Mouse (Mus musculus) C2C12 (cell line): Measurements from ENCODE around the gene Ptprn2.

ENCODE experiments used
- CTCF ChIP-seq: IDR thresholded peaks from one replicate; pipeline ENCODE4 v1.5.1; 2011; ENCODE audit not compliant: control insufficient read depth, insufficient read depth, insufficient read length
- FOSL1 ChIP-seq: IDR thresholded peaks from one replicate; pipeline ENCODE4 v1.8.0; 2011; ENCODE audit warnings: mild to moderate bottlenecking, low read length; ENCODE audit not compliant: poor library complexity, insufficient read depth, severe bottlenecking
- MAX ChIP-seq: IDR thresholded peaks from one replicate; pipeline ENCODE4 v1.6.1; 2011; ENCODE audit warnings: mild to moderate bottlenecking, control low read depth
- MYOD1 ChIP-seq: IDR thresholded peaks from one replicate; pipeline ENCODE4 v1.6.1; 2011; ENCODE audit warnings: low read depth; ENCODE audit not compliant: control insufficient read depth, insufficient read length
- USF1 ChIP-seq: IDR thresholded peaks from one replicate; pipeline ENCODE4 v1.6.1; 2011; ENCODE audit warnings: low read depth, mild to moderate bottlenecking, control low read depth, moderate library complexity

- TF ChIP-seq CTCF: no peak
- TF ChIP-seq MAX: no peak
- no peak for TF ChIP-seq MYOD1
- no peak for TF ChIP-seq USF1
- TF ChIP-seq FOSL1: no peak
Observed at GRCm38 (mm10) chr12:116838611-116839192, 353.2 kb downstream of the Ptprn2 start.
